Mouse (Mus musculus): ENCODE measurements around the gene Ccdc149. TPM values are rescaled to one million over a fixed set of nuclear protein-coding genes. Genes with fewer than 3 reads are reported as not detected.

Ccdc149 gene
- total and polyA plus RNA-seq, 3 experiments: not detected

DNA sequence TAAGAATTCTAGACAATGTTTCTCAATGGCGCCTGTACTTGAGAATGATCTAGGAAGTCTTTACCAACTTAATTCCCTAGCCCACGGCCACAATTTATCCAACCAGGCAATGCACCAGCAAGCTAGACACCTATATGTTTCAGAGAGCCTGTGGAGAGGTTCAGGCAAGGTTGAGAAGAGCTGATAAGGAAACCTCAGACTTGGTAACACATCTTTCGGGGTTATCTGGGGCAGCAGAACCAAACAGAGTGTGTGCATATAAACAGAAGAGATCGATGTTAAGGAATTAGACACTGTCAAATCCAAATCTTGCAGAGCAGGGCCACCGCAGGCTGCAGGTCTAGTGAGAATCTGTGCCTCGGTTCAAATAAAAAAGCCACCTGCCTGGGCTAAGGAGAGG, 113.2 kb downstream of the Ccdc149 start:
- no peak for TF ChIP-seq GATA1 (IDR thresholded peaks at IDR 0.05; ENCODE audit: low read depth, low read length)
- no peak for TF ChIP-seq MAX (IDR thresholded peaks at IDR 0.05; ENCODE audit: low read length)
- no peak for TF ChIP-seq CTCF (IDR thresholded peaks at IDR 0.05 in 2 of 3, conservative IDR thresholded peaks at IDR 0.05 in 1 of 3; ENCODE audit: control insufficient read depth in 1 of 3, insufficient read depth in 1 of 3, low read depth in 2 of 3, low read length in 3 of 3, poor library complexity in 1 of 3, severe bottlenecking in 1 of 3)
- TF ChIP-seq TAL1 (IDR thresholded peaks at IDR 0.05; ENCODE audit: low read length): no peak
- no peak for TF ChIP-seq EP300 (IDR thresholded peaks at IDR 0.05; ENCODE audit: low read depth in 1 of 2, low read length in 2 of 2)
- TF ChIP-seq MAFK (IDR thresholded peaks at IDR 0.05; ENCODE audit: borderline replicate concordance, low read depth, low read length): no peak
- no peak for DNase-seq (ENCODE audit: low read depth, low spot score)
- Histone ChIP-seq H3K4me1 (ENCODE audit: control insufficient read depth in 1 of 2, insufficient read depth in 2 of 2, low read length in 2 of 2) (no peaks in the 10 kb centered on the region), H3K79me2 (ENCODE audit: control insufficient read depth, insufficient read depth, low read length, poor library complexity) (no peaks in the 10 kb centered on the region), H3K27ac (ENCODE audit: control insufficient read depth, low read depth, low read length) (no peak overlapping the region), H3K9me3 (replicated peaks; ENCODE audit: insufficient read depth, low read length) (no peaks in the 10 kb centered on the region), H3K27me3 (ENCODE audit: control insufficient read depth in 1 of 2, insufficient read depth in 2 of 2, low read length in 2 of 2) (no peaks in the 10 kb centered on the region), H3K9ac (ENCODE audit: control insufficient read depth, low read depth, low read length, poor library complexity, severe bottlenecking) (no peak overlapping the region), H3K36me3 (ENCODE audit: control insufficient read depth in 1 of 2, insufficient read depth in 2 of 2, low read length in 2 of 2) (no peaks in the 10 kb centered on the region), H3K4me3 (ENCODE audit: control insufficient read depth in 1 of 2, insufficient read depth in 1 of 2, low read depth in 2 of 2, low read length in 2 of 2) (no peak overlapping the region)

- Histone ChIP-seq H3K27me3 (ENCODE audit: control insufficient read depth in 1 of 2, insufficient read depth in 2 of 2, low read length in 2 of 2) (no peaks in the 10 kb centered on the region), H3K4me3 (ENCODE audit: control insufficient read depth in 1 of 2, insufficient read depth in 1 of 2, low read depth in 2 of 2, low read length in 2 of 2) (no peak overlapping the region), H3K9me3 (replicated peaks; ENCODE audit: insufficient read depth, low read length) (no peaks in the 10 kb centered on the region), H3K9ac (ENCODE audit: control insufficient read depth, low read depth, low read length, poor library complexity, severe bottlenecking) (no peak overlapping the region), H3K27ac (ENCODE audit: control insufficient read depth, low read depth, low read length) (no peak overlapping the region), H3K4me1 (ENCODE audit: control insufficient read depth in 1 of 2, insufficient read depth in 2 of 2, low read length in 2 of 2) (no peaks in the 10 kb centered on the region), H3K36me3 (ENCODE audit: control insufficient read depth in 1 of 2, insufficient read depth in 2 of 2, low read length in 2 of 2) (no peaks in the 10 kb centered on the region), H3K79me2 (ENCODE audit: control insufficient read depth, insufficient read depth, low read length, poor library complexity) (no peaks in the 10 kb centered on the region)
- no peak for DNase-seq (ENCODE audit: low read depth, low spot score)
- no peak for TF ChIP-seq TBP (IDR thresholded peaks at IDR 0.05; ENCODE audit: low read depth, low read length)
- no peak for TF ChIP-seq ELF1 (IDR thresholded peaks at IDR 0.05; ENCODE audit: low read depth, low read length)
- TF ChIP-seq UBTF (IDR thresholded peaks at IDR 0.05; ENCODE audit: borderline replicate concordance, insufficient read depth, low read depth, low read length): no peak
Observed at GRCm38 (mm10) chr5:52357175-52357754, 114.1 kb downstream of the Ccdc149 start.

- H3K79me2 ChIP-seq (ENCODE audit: control insufficient read depth, insufficient read depth, low read length, poor library complexity): no peaks in the 10 kb centered on the region
- no peaks in the 10 kb centered on the region for H3K27me3 ChIP-seq (ENCODE audit: control insufficient read depth in 1 of 2, insufficient read depth in 2 of 2, low read length in 2 of 2)
- no peaks in the 10 kb centered on the region for H3K4me1 ChIP-seq (ENCODE audit: control insufficient read depth in 1 of 2, insufficient read depth in 2 of 2, low read length in 2 of 2)
- no peak for DNase-seq (ENCODE audit: low read depth, low spot score)
- no peak overlapping the region for H3K27ac ChIP-seq (ENCODE audit: control insufficient read depth, low read depth, low read length)
- no peak for TF ChIP-seq POLR2AphosphoS5 (IDR thresholded peaks at IDR 0.05; ENCODE audit: borderline replicate concordance, low read depth, low read length)
- TF ChIP-seq GABPA (IDR thresholded peaks at IDR 0.05; ENCODE audit: low read depth, low read length): no peak
- no peak overlapping the region for H3K9ac ChIP-seq (ENCODE audit: control insufficient read depth, low read depth, low read length, poor library complexity, severe bottlenecking)
- H3K36me3 ChIP-seq (ENCODE audit: control insufficient read depth in 1 of 2, insufficient read depth in 2 of 2, low read length in 2 of 2): no peaks in the 10 kb centered on the region
- H3K4me3 ChIP-seq (ENCODE audit: control insufficient read depth in 1 of 2, insufficient read depth in 1 of 2, low read depth in 2 of 2, low read length in 2 of 2): no peak overlapping the region
- H3K9me3 ChIP-seq (replicated peaks; ENCODE audit: insufficient read depth, low read length): no peaks in the 10 kb centered on the region
Observed at GRCm38 (mm10) chr5:52355612-52356011, 115.7 kb downstream of the Ccdc149 start.

Measured in MEL (cell line).